Mouse (Mus musculus) stomach, embryonic 14.5 days (tissue): ENCODE measurements around the gene Epb41l4b. TPM values are rescaled to one million over a fixed set of nuclear protein-coding genes. Genes with fewer than 3 reads are reported as not detected.

Experiments
- ATAC-seq: fragments of 200-750 bp; cut with Nextera tagmentation; 2 replicates; pipeline ENCODE4 v1.8.0; 2017; ENCODE audit warnings: low read depth, moderate TSS enrichment; ENCODE audit not compliant: insufficient number of reproducible peaks, insufficient read depth, low FRiP score
- H3K27ac ChIP-seq: fragments of 300-500 bp; sonication (generic); 2 replicates; pipeline ENCODE4 v1.5.1; 2014; ENCODE audit warnings: mild to moderate bottlenecking, low read length, moderate library complexity, mixed read lengths
- H3K27me3 ChIP-seq: fragments of 300-500 bp; sonication (generic); 2 replicates; pipeline ENCODE4 v1.6.1; 2014; ENCODE audit warnings: low read length, control low read depth, mixed read lengths; ENCODE audit not compliant: control insufficient read depth, insufficient read depth
- H3K36me3 ChIP-seq: fragments of 300-500 bp; sonication (generic); 2 replicates; pipeline ENCODE4 v1.6.1; 2014; ENCODE audit warnings: mild to moderate bottlenecking, control low read depth, low read length, moderate library complexity, mixed read lengths; ENCODE audit not compliant: control insufficient read depth, insufficient read depth
- H3K4me1 ChIP-seq: fragments of 300-500 bp; sonication (generic); 2 replicates; pipeline ENCODE4 v1.6.1; 2014; ENCODE audit warnings: low read length, control low read depth, mixed read lengths; ENCODE audit not compliant: control insufficient read depth, insufficient read depth
- H3K4me2 ChIP-seq: fragments of 300-500 bp; sonication (generic); replicated peaks from 2 replicates; pipeline ENCODE4 v1.6.1; 2014; ENCODE audit warnings: low read depth, low read length, control low read depth
- H3K4me3 ChIP-seq: fragments of 300-500 bp; sonication (generic); 2 replicates; pipeline ENCODE4 v1.5.1; 2014; ENCODE audit warnings: low read depth, low read length, control low read depth
- H3K9ac ChIP-seq: fragments of 300-500 bp; sonication (generic); replicated peaks from 2 replicates; pipeline ENCODE4 v1.6.1; 2014; ENCODE audit warnings: low read depth, mild to moderate bottlenecking, control low read depth, low read length, moderate library complexity, mixed read lengths
- H3K9me3 ChIP-seq: fragments of 300-500 bp; sonication (generic); 2 replicates; pipeline ENCODE4 v1.6.1; 2016; ENCODE audit warnings: low read depth, low read length, control low read depth; ENCODE audit not compliant: control insufficient read depth
- WGBS: fragments of 180-500 bp; shearing (Covaris S2); extraction: QIAGEN DNeasy Blood & Tissue Kit; methylation state at CpG from one replicate; pipeline ENCODE4 v1.1.7; 2014; 5-methylcytosine and 5-hydroxymethylcytosine counted together
- polyA plus RNA-seq: library from polyadenylated mRNA; unstranded; fragments of >200 nt; fragmentation: Nextera tagmentation; extraction: Ambion mirVana; gene quantifications from 2 replicates; pipeline ENCODE4 v1.2.1, GENCODE M21; 2014

Epb41l4b gene
- polyA plus RNA-seq, 1 experiment from 2014 or later: 6.7 TPM

DNA sequence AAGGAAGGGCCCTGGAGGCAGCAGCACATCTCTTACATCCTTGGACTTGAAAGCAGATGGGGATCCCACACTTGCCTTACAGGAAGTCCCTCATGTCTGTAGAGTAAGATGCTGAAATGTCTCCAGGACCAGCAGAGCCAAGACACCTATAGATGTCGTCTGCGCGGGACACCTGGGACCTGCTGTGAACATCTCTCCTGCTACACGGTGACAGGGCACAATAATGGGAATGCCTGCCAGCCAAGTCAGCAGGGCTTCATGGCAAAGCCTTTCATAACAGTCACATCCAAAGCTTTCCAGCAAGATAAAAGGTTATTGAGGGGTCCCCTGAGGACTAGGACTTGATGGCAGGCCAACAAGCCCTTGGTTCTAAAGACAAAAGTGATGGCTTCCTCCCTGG, 45.8 kb downstream of the Epb41l4b start:
- no peak overlapping the region for H3K4me2 ChIP-seq
- no peak overlapping the region for H3K27ac ChIP-seq
- no peak overlapping the region for H3K4me3 ChIP-seq
- H3K36me3 ChIP-seq: no peaks in the 10 kb centered on the region
- H3K9ac ChIP-seq: no peak overlapping the region
- WGBS: 93% methylated on average over 4 of the region's 4 CpGs
- H3K4me1 ChIP-seq: no peaks in the 10 kb centered on the region
- ATAC-seq: no peak
- no peaks in the 10 kb centered on the region for H3K27me3 ChIP-seq
- H3K9me3 ChIP-seq: no peaks in the 10 kb centered on the region

DNA sequence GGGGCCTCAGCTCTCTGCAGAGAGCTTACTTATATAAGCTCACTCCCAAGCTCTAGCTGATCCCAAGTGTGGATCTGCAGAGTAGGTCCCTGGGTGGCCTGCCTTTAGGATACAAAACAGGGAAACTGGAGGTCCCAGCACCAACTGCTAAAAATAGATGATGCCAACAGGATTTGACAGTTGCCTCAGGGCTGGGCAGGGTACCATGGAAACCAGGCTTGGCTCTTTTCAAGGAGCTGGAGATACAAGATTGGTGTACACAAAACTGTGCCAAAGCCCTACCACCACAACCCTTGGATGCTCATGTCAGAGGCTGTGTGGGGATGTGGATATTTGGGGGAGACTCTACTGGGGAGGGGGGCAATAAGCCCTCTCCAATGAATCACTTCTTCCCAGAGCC, 47.7 kb downstream of the Epb41l4b start:
- no peak overlapping the region for H3K4me2 ChIP-seq
- H3K27ac ChIP-seq: no peak overlapping the region
- H3K9ac ChIP-seq: no peak overlapping the region
- H3K36me3 ChIP-seq: no peaks in the 10 kb centered on the region
- H3K9me3 ChIP-seq: no peaks in the 10 kb centered on the region
- no peak overlapping the region for H3K4me3 ChIP-seq
- H3K27me3 ChIP-seq: no peaks in the 10 kb centered on the region
- H3K4me1 ChIP-seq: no peaks in the 10 kb centered on the region
- ATAC-seq: no peak

DNA sequence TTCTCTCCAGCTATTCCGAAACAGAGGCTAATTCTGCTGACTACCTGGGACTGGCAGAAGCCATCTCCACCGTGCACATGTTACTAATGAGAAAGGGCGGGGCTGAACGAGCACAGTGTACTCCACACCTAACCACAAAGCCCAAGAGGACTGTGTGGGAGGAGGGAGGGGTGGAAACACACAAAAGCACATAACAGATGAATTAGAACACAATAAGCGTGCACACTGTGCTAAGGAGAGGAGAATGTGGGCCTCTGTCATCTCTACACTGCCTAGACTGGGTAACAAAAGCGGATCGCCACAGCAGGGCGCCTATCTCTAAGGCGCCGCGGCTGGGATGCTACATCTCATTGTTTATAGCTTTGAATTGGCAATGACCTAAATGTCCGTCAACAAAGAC, 51.9 kb downstream of the Epb41l4b start:
- Histone ChIP-seq H3K4me1 (no peaks in the 10 kb centered on the region), H3K36me3 (no peaks in the 10 kb centered on the region), H3K9me3 (no peaks in the 10 kb centered on the region), H3K27me3 (no peaks in the 10 kb centered on the region), H3K9ac (no peak overlapping the region), H3K27ac (no peak overlapping the region), H3K4me3 (no peak overlapping the region), H3K4me2 (no peak overlapping the region)
- WGBS: 64% methylated on average over 12 of the region's 12 CpGs
- no peak for ATAC-seq

DNA sequence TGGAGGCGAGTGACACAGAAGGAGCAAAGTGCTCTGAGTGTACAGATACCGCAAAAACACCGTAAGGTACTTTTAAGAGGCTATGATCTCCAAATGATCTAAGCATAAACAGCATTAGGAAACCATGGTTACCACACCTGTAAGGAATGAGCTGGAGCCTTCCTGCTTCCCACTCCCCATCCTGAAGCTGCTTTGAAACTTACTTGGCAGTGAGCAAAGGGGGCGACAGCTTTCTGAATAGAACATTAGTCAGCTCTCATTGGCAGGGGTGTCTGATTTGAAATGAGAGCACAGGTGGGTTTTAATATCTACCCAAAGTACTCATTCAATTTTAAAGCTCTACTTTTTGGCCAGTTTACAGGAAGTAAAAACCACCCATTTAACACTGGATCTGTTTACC, 54.9 kb downstream of the Epb41l4b start:
- Histone ChIP-seq H3K4me2 (no peak overlapping the region), H3K4me3 (no peak overlapping the region), H3K27me3 (no peaks in the 10 kb centered on the region), H3K9me3 (no peaks in the 10 kb centered on the region), H3K27ac (no peak overlapping the region), H3K9ac (no peak overlapping the region), H3K4me1 (no peaks in the 10 kb centered on the region), H3K36me3 (no peaks in the 10 kb centered on the region)
- 51% methylated on average over 4 of the region's 4 CpGs for WGBS
- no peak for ATAC-seq

DNA sequence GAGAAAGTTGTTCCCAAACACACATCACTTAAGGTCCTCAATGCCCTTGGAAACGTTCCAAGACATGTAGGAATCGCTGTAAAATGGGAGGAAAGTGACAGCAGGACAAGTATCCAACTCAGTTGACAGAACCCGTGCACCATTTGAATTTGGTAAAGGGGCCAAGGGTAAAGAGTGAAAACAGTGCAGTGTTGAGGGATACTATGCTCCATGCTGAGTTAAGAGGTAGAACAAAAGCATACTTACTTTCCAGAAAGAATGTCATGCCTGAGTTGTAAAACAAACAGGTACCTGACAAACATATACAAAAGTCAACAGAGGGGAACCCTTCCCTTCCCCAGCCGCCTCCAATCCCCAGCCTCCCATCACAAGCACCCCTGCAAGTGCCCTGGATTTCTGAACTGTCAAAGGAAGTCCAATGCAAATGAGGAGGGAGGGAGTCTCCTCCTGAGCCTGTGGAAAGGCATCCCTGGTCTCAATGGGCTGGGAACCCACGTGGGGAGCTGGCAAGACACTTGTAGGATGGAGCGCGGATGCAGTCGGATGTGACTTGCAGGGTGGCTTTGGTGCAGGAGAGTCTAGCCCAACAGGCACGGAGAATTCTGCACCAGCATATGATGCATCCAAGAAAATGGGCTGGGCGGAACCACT, 57.4 kb downstream of the Epb41l4b start:
- Histone ChIP-seq H3K9ac (no peak overlapping the region), H3K4me2 (no peak overlapping the region), H3K27ac (no peak overlapping the region), H3K9me3 (no peaks in the 10 kb centered on the region), H3K36me3 (no peaks in the 10 kb centered on the region), H3K4me3 (no peak overlapping the region), H3K27me3 (no peaks in the 10 kb centered on the region), H3K4me1 (no peaks in the 10 kb centered on the region)
- 60% methylated on average over 10 of the region's 10 CpGs for WGBS
- ATAC-seq: no peak

DNA sequence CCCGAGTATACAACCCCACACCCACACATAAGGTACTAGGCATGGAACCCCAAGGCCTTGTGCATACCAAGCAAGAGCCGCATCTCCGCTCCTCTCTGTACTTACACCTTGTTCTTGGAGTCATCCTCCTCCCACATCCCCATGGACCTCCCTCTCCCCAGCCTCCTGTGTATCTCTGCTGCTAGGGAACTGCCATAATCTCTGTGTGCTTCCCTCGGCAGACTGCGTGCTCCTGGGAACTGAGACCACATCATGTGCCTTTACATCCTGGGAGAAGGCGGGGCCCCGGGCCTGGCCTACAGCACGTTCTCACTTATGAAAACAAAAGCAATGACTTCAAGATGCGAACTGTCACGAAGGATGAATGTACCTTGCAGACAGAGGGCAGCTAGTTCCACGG, 59.6 kb downstream of the Epb41l4b start:
- ATAC-seq: no peak
- Histone ChIP-seq H3K9ac (no peak overlapping the region), H3K4me3 (no peak overlapping the region), H3K27ac (no peak overlapping the region), H3K9me3 (no peaks in the 10 kb centered on the region), H3K4me2 (no peak overlapping the region), H3K4me1 (no peaks in the 10 kb centered on the region), H3K27me3 (no peaks in the 10 kb centered on the region), H3K36me3 (no peaks in the 10 kb centered on the region)
- 61% methylated on average over 11 of the region's 11 CpGs for WGBS

DNA sequence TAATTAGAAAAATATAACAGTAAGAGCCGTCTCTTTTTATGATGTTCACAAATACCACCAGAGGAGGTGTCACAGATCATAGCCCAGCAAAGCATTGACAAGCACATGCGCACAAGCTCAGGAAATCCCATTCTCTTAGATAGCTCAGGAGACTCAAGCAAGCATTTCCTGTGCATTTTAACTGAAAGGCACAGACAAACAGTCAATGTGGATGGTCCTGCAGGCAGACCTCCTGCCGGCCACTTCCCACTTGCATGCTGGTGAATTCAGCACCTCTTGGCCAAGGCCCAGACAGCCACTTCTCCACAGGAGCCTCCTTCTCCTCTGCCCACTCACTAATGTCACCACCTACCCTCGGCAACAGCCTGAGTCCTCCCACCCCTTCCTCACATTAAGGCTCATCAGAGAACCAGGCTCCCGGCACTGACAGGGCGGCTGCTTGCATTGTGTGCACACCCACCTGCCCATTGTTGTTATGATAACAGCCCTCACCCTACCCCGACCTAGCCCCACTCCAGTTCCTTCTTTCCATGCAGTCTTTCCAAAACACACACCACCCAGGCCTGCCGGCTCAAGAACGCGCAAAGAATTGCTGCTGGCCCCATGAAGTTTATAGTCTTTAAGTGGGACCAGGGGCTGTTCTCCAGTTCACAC, 60.3 kb downstream of the Epb41l4b start:
- Histone ChIP-seq H3K4me2 (no peak overlapping the region), H3K9ac (no peak overlapping the region), H3K36me3 (no peaks in the 10 kb centered on the region), H3K27ac (no peak overlapping the region), H3K9me3 (no peaks in the 10 kb centered on the region), H3K4me3 (no peak overlapping the region), H3K4me1 (no peaks in the 10 kb centered on the region), H3K27me3 (no peaks in the 10 kb centered on the region)
- WGBS: 61% methylated on average over 10 of the region's 10 CpGs
- no peak for ATAC-seq

DNA sequence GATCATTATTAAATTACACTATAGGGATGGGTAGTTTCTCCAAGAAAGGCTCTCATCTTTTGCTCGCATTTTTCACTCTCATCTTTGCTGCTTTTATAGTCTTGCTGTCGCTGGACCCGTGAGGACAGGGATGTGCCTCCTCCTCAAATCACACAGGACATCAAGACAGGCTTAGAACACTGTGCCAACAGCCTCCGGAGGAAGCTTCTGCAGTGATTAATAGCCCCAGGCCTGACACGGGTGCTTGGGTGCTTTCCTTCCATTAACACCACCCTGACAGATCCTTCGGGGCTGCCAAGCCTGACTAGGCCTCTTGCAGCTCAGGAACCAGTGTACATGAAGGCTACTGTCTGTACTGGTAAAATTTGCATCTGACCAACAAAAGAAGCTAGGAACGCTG, 61.8 kb downstream of the Epb41l4b start:
- H3K9ac ChIP-seq: no peak overlapping the region
- 55% methylated on average over 7 of the region's 7 CpGs for WGBS
- no peaks in the 10 kb centered on the region for H3K36me3 ChIP-seq
- no peak overlapping the region for H3K27ac ChIP-seq
- no peak for ATAC-seq
- no peaks in the 10 kb centered on the region for H3K4me1 ChIP-seq
- H3K4me3 ChIP-seq: no peak overlapping the region
- no peaks in the 10 kb centered on the region for H3K9me3 ChIP-seq
- H3K4me2 ChIP-seq: no peak overlapping the region
- H3K27me3 ChIP-seq: no peaks in the 10 kb centered on the region

DNA sequence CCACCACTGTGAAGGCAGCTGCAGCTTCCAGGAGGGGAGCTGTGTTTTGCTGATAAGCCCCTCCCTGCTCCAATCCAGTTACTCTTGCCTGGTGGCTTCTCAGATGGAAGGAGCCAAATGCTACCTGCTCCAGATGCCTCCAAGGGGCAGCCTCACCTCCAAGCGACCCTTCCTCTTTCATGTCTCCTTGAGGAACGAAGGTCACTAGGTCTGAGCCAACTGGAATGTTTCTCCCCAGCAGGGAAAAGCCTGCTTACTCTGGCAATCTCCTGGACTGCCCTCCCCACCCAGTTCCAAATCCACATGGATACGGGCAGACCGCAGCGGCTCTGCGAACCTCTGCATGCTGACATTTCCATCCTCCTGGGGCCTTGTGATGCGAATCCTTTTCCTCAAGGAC, 69.4 kb downstream of the Epb41l4b start:
- H3K27me3 ChIP-seq: no peaks in the 10 kb centered on the region
- H3K4me1 ChIP-seq: 0 out of 2 replicates have a peak, but pooled peaks cover 3% of the 10 kb centered on the region
- H3K27ac ChIP-seq: no peak overlapping the region
- ATAC-seq: no peak
- 64% methylated on average over 7 of the region's 7 CpGs for WGBS
- no peaks in the 10 kb centered on the region for H3K9me3 ChIP-seq
- H3K4me3 ChIP-seq: no peak overlapping the region
- no peaks in the 10 kb centered on the region for H3K36me3 ChIP-seq
- H3K9ac ChIP-seq: no peak overlapping the region
- no peak overlapping the region for H3K4me2 ChIP-seq
